Mouse (Mus musculus) MEL (cell line): Measurements from ENCODE around the gene Zhx3. TPM values are rescaled to one million over a fixed set of nuclear protein-coding genes. Genes with fewer than 3 reads are reported as not detected.
A peak's percentile ranks its signal among the peaks of the same experiment; 100 is the strongest.

Source experiments
- DNase-seq: peaks from one replicate; pipeline ENCODE4 v3.0.0; 2011; ENCODE audit warnings: low read depth, low spot score
- H3K27ac ChIP-seq: 2 replicates; pipeline ENCODE4 v1.5.1; 2012; ENCODE audit warnings: low read depth, mild to moderate bottlenecking, control low read depth, low read length, moderate library complexity; ENCODE audit not compliant: control insufficient read depth
- H3K27me3 ChIP-seq, 2 experiments: fragments of 150-350 bp in 1 of 2; sonication (generic) in 1 of 2; 2 replicates each; pipeline ENCODE4 v1.6.1; 2012; ENCODE audit warnings: low read length in 2 of 2, mild to moderate bottlenecking in 2 of 2, improper control_type of control experiment in 1 of 2, moderate library complexity in 1 of 2; ENCODE audit not compliant: insufficient read depth in 2 of 2, control insufficient read depth in 1 of 2
- H3K36me3 ChIP-seq, 2 experiments: 2 replicates each; pipeline ENCODE4 v1.6.1; 2012 to 2014; ENCODE audit warnings: low read length in 2 of 2, improper control_type of control experiment in 1 of 2, inconsistent platforms in 1 of 2, mild to moderate bottlenecking in 1 of 2; ENCODE audit not compliant: insufficient read depth in 2 of 2, control insufficient read depth in 1 of 2
- H3K4me1 ChIP-seq, 2 experiments: fragments of 150-350 bp in 1 of 2; sonication (generic) in 1 of 2; 2 replicates each; pipeline ENCODE4 v1.6.1; 2012; ENCODE audit warnings: low read length in 2 of 2, improper control_type of control experiment in 1 of 2, mild to moderate bottlenecking in 1 of 2; ENCODE audit not compliant: insufficient read depth in 2 of 2, control insufficient read depth in 1 of 2
- H3K4me3 ChIP-seq, 2 experiments: fragments of 150-350 bp in 1 of 2; sonication (generic) in 1 of 2; 2 replicates each; pipeline ENCODE4 v1.5.1; 2012; ENCODE audit warnings: low read depth in 2 of 2, low read length in 2 of 2, mild to moderate bottlenecking in 2 of 2, moderate library complexity in 2 of 2, control low read depth in 1 of 2, improper control_type of control experiment in 1 of 2; ENCODE audit not compliant: control insufficient read depth in 1 of 2, insufficient read depth in 1 of 2
- H3K79me2 ChIP-seq: 2 replicates; pipeline ENCODE4 v1.6.1; 2012; ENCODE audit warnings: mild to moderate bottlenecking, low read length, moderate library complexity; ENCODE audit not compliant: control insufficient read depth, poor library complexity, insufficient read depth
- H3K9ac ChIP-seq: 2 replicates; pipeline ENCODE4 v1.6.1; 2012; ENCODE audit warnings: low read depth, mild to moderate bottlenecking, control low read depth, low read length, moderate library complexity; ENCODE audit not compliant: control insufficient read depth, poor library complexity, severe bottlenecking
- H3K9me3 ChIP-seq: fragments of 150-350 bp; sonication (generic); replicated peaks from 2 replicates; pipeline ENCODE4 v1.6.1; 2012; ENCODE audit warnings: mild to moderate bottlenecking, low read length, improper control_type of control experiment, moderate library complexity; ENCODE audit not compliant: insufficient read depth
- BHLHE40 ChIP-seq: IDR thresholded peaks from 2 replicates; pipeline ENCODE4 v1.6.1; 2012; ENCODE audit warnings: low read depth, mild to moderate bottlenecking, inconsistent platforms, low read length, improper control_type of control experiment, borderline replicate concordance
- CTCF ChIP-seq, 3 experiments: IDR thresholded peaks in 2 of 3; conservative IDR thresholded peaks in 1 of 3; 2 replicates each; pipeline ENCODE4 v1.5.1; 2011 to 2012; ENCODE audit warnings: low read length in 3 of 3, low read depth in 2 of 3, mild to moderate bottlenecking in 2 of 3, improper control_type of control experiment in 1 of 3, inconsistent platforms in 1 of 3, mixed read lengths in 1 of 3, moderate library complexity in 1 of 3; ENCODE audit not compliant: control insufficient read depth in 1 of 3, insufficient read depth in 1 of 3, poor library complexity in 1 of 3, severe bottlenecking in 1 of 3
- ELF1 ChIP-seq: IDR thresholded peaks from 2 replicates; pipeline ENCODE4 v1.6.1; 2014; ENCODE audit warnings: low read depth, mild to moderate bottlenecking, inconsistent platforms, low read length, improper control_type of control experiment, moderate library complexity
- ETS1 ChIP-seq: IDR thresholded peaks from 2 replicates; pipeline ENCODE4 v1.6.1; 2012; ENCODE audit warnings: low read depth, mild to moderate bottlenecking, inconsistent platforms, low read length, improper control_type of control experiment, moderate library complexity
- GABPA ChIP-seq: IDR thresholded peaks from 2 replicates; pipeline ENCODE4 v1.6.1; 2012; ENCODE audit warnings: low read depth, mild to moderate bottlenecking, inconsistent platforms, low read length, improper control_type of control experiment, moderate library complexity
- JUND ChIP-seq: IDR thresholded peaks from 2 replicates; pipeline ENCODE4 v1.6.1; 2011; ENCODE audit warnings: low read depth, mild to moderate bottlenecking, improper control_type of control experiment, low read length
- MAFK ChIP-seq: IDR thresholded peaks from 2 replicates; pipeline ENCODE4 v1.6.1; 2011; ENCODE audit warnings: low read depth, mild to moderate bottlenecking, low read length, improper control_type of control experiment, borderline replicate concordance
- MAZ ChIP-seq: IDR thresholded peaks from 2 replicates; pipeline ENCODE4 v1.6.1; 2012; ENCODE audit warnings: low read depth, mild to moderate bottlenecking, inconsistent platforms, low read length, improper control_type of control experiment
- MEF2A ChIP-seq: IDR thresholded peaks from 2 replicates; pipeline ENCODE4 v1.6.1; 2014; ENCODE audit warnings: low read depth, mild to moderate bottlenecking, inconsistent platforms, low read length, improper control_type of control experiment; ENCODE audit not compliant: poor library complexity, insufficient replicate concordance, severe bottlenecking; ENCODE audit errors: extremely low read depth
- MYB ChIP-seq: IDR thresholded peaks from 2 replicates; pipeline ENCODE4 v1.6.1; 2011; ENCODE audit warnings: mild to moderate bottlenecking, low read depth, low read length, improper control_type of control experiment
- MYC ChIP-seq: IDR thresholded peaks from 2 replicates; pipeline ENCODE4 v1.6.1; 2011; ENCODE audit warnings: low read depth, mild to moderate bottlenecking, low read length, improper control_type of control experiment, moderate library complexity
- NELFE ChIP-seq: IDR thresholded peaks from 2 replicates; pipeline ENCODE4 v1.6.1; 2011; ENCODE audit warnings: low read depth, low read length, improper control_type of control experiment
- NRF1 ChIP-seq: IDR thresholded peaks from 2 replicates; pipeline ENCODE4 v1.6.1; 2014; ENCODE audit warnings: low read depth, mild to moderate bottlenecking, inconsistent platforms, low read length, improper control_type of control experiment, moderate library complexity; ENCODE audit not compliant: poor library complexity, insufficient read depth, severe bottlenecking
- RAD21 ChIP-seq: IDR thresholded peaks from 2 replicates; pipeline ENCODE4 v1.6.1; 2011; ENCODE audit warnings: mild to moderate bottlenecking, low read depth, low read length, improper control_type of control experiment
- RCOR1 ChIP-seq: IDR thresholded peaks from 2 replicates; pipeline ENCODE4 v1.6.1; 2012; ENCODE audit warnings: low read depth, mild to moderate bottlenecking, inconsistent platforms, low read length, improper control_type of control experiment
- SIN3A ChIP-seq: IDR thresholded peaks from 2 replicates; pipeline ENCODE4 v1.6.1; 2012; ENCODE audit warnings: low read length, improper control_type of control experiment, inconsistent platforms
- TCF12 ChIP-seq: IDR thresholded peaks from 2 replicates; pipeline ENCODE4 v1.6.1; 2014; ENCODE audit warnings: low read depth, mild to moderate bottlenecking, inconsistent platforms, low read length, improper control_type of control experiment, moderate library complexity
- UBTF ChIP-seq: IDR thresholded peaks from 2 replicates; pipeline ENCODE4 v1.6.1; 2012; ENCODE audit warnings: low read depth, mild to moderate bottlenecking, inconsistent platforms, low read length, improper control_type of control experiment, moderate library complexity, borderline replicate concordance; ENCODE audit not compliant: insufficient read depth
- USF1 ChIP-seq: IDR thresholded peaks from 2 replicates; pipeline ENCODE4 v1.6.1; 2014; ENCODE audit warnings: low read depth, mild to moderate bottlenecking, inconsistent platforms, low read length, improper control_type of control experiment, moderate library complexity
- ZC3H11A ChIP-seq: IDR thresholded peaks from 2 replicates; pipeline ENCODE4 v1.6.1; 2012; ENCODE audit warnings: low read depth, mild to moderate bottlenecking, inconsistent platforms, low read length, improper control_type of control experiment
- ZKSCAN1 ChIP-seq: IDR thresholded peaks from 2 replicates; pipeline ENCODE4 v1.6.1; 2012; ENCODE audit warnings: low read depth, mild to moderate bottlenecking, inconsistent platforms, low read length, improper control_type of control experiment, moderate library complexity
- ZNF384 ChIP-seq: IDR thresholded peaks from 2 replicates; pipeline ENCODE4 v1.6.1; 2012; ENCODE audit warnings: low read depth, mild to moderate bottlenecking, inconsistent platforms, low read length, improper control_type of control experiment
- polyA plus RNA-seq, 2 experiments: library from polyadenylated mRNA; stranded (reverse) in 1 of 2; unstranded in 1 of 2; fragments of >175 nt in 1 of 2; fragments of >200 nt in 1 of 2; gene quantifications; 2 replicates each; pipeline versions ENCODE4 v1.2.1 to v1.2.4; 2012; ENCODE audit warnings: low replicate concordance in 2 of 2, low read depth in 1 of 2; ENCODE audit not compliant: insufficient read length in 2 of 2, insufficient read depth in 1 of 2, missing spikeins in 1 of 2
- total RNA-seq: library from RNA; depleted of rRNA; stranded (reverse); fragments of 300-350 nt; gene quantifications from 2 replicates; pipeline ENCODE4 v1.2.3, GENCODE M21; 2012

Zhx3 gene
- total and polyA plus RNA-seq, 3 experiments = 4.4 to 4.8 TPM; not detected in 1

DNA sequence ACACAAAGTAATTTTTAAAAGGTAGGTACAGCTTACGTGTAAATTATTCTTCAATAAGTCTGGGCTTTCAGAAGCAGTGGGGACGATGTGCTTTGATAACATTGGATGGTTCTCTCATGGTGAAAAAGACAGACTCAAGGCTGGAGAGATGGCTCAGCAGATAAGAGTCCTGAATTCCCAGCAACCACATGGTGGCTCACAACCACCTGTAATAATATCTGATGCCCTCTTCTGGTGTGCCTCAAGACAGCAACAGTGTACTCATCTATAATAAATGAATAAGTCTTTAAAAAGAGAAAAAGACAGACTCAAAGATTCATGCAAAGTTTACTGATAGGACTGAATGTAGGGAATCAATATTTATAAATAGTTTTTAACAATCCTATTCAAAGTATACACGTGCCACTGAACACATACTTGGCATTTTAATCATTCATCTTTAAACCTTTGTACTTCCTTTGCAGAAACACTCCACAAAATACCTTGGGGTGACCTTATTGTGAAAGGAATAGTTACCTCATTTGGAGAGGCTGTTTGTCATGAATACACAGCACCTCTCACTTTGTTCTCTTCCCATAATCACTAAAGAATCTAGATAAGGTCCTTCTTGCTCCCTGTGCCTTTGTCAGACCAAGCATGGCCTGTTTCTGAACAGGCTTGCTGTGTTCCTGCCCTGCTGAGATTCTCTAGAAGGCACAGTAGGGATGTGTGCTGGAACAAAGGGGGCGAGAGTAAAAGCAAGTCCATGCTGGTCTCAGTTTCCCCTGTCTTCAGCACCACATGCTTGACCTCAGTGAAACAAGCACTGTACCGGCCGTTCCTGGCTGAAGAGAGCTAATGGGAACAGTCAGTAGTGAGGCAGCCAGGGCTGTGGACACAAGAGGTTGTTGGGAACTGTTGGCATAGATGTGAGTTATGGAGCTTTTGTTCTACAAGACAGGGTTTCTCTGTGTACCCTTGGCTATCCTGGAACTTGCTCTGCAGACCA lies 146.6 kb downstream of the Zhx3 start:
- Histone ChIP-seq H3K4me1 (peaks cover 0 to 9% of the 10 kb centered on the region in 2 experiments; a peak in 3 of 4 replicates), H3K27me3 (no peaks in the 10 kb centered on the region), H3K9me3 (no peaks in the 10 kb centered on the region), H3K36me3 (peaks cover 4% of the 10 kb centered on the region in 2 experiments; a peak in 2 of 4 replicates), H3K79me2 (no peaks in the 10 kb centered on the region; the same call in 1 of the 2 replicates), H3K4me3 (no peak overlapping the region), H3K9ac (no peak overlapping the region), H3K27ac (no peak overlapping the region)
- DNase-seq = no peak
- no peak for TF ChIP-seq JUND
- TF ChIP-seq GABPA = no peak
- TF ChIP-seq ETS1 = no peak
- no peak for TF ChIP-seq MAFK
- TF ChIP-seq CTCF (IDR thresholded peaks at IDR 0.05 in 2 of 3, conservative IDR thresholded peaks at IDR 0.05 in 1 of 3; ENCODE audit: control insufficient read depth in 1 of 3, insufficient read depth in 1 of 3, low read depth in 2 of 3, low read length in 3 of 3, poor library complexity in 1 of 3, severe bottlenecking in 1 of 3) = peak in 1 of 3 experiments; percentile 12; a peak in 1 of 6 replicates

- Histone ChIP-seq H3K27ac (no peak overlapping the region), H3K9ac (no peak overlapping the region), H3K79me2 (no peaks in the 10 kb centered on the region), H3K4me3 (no peak overlapping the region), H3K9me3 (no peaks in the 10 kb centered on the region), H3K4me1 (0 out of 4 replicates have a peak, but pooled peaks cover 0 to 1% of the 10 kb centered on the region in 2 experiments), H3K27me3 (no peaks in the 10 kb centered on the region), H3K36me3 (peaks cover 0 to 11% of the 10 kb centered on the region in 2 experiments; a peak in 2 of 4 replicates)
- DNase-seq = no peak
- TF ChIP-seq MYC (no peak), ZNF384 (no peak), NELFE (no peak), ETS1 (no peak), RAD21 (no peak), ZC3H11A (no peak), UBTF (no peak), ELF1 (no peak), CTCF (IDR thresholded peaks at IDR 0.05 in 2 of 3, conservative IDR thresholded peaks at IDR 0.05 in 1 of 3; ENCODE audit: control insufficient read depth in 1 of 3, insufficient read depth in 1 of 3, low read depth in 2 of 3, low read length in 3 of 3, poor library complexity in 1 of 3, severe bottlenecking in 1 of 3) (no peak), NRF1 (no peak), MAZ (no peak), ZKSCAN1 (no peak), TCF12 (no peak), JUND (no peak), BHLHE40 (no peak), MYB (no peak), RCOR1 (no peak), MEF2A (no peak), SIN3A (no peak), USF1 (no peak)
These were observed 148.3 kb downstream of the Zhx3 start for GRCm38 (mm10) chr2:160724536-160724935.
